Mouse (Mus musculus): ENCODE data around the gene Etl4. TPM values are rescaled to one million over a fixed set of nuclear protein-coding genes. Genes with fewer than 3 reads are reported as not detected.
A peak's percentile ranks its signal among the peaks of the same experiment; 100 is the strongest.

Etl4 gene
- total RNA-seq, 2 experiments from 2014 or later: 127 to 141 TPM

GRCm38 (mm10) chr2:20594129-20594528, 684.5 kb downstream of the Etl4 start:
- DNase-seq (ENCODE audit: low spot score in 2 of 2): no peak
- intact Hi-C loops (cut with DNase I): no loop called here

DNA sequence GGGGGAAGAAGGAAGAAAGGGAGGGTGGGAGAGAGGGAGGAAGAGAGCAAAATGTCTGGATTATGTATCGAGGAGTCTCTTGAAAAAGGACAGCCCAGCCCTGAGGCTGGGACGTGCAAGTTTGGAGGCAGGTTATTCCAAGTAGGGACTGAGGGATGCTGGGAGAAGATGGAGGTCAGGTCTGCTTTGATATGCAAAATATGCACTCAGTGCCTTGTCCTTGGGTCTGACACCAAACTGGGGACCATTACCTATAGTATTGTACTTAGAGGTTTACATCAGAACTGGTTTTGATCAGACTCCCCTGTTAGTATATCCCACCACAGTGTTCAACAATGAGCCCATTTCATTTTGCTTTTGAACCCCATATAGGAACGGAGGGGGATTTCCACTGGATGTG, 685.4 kb downstream of the Etl4 start:
- no peak for DNase-seq (ENCODE audit: low spot score in 2 of 2)
- intact Hi-C loops (cut with DNase I): no loop called here

- intact Hi-C loops (cut with DNase I): no loop called here
These were observed 687.0 kb downstream of the Etl4 start for GRCm38 (mm10) chr2:20596558-20596957.

DNA sequence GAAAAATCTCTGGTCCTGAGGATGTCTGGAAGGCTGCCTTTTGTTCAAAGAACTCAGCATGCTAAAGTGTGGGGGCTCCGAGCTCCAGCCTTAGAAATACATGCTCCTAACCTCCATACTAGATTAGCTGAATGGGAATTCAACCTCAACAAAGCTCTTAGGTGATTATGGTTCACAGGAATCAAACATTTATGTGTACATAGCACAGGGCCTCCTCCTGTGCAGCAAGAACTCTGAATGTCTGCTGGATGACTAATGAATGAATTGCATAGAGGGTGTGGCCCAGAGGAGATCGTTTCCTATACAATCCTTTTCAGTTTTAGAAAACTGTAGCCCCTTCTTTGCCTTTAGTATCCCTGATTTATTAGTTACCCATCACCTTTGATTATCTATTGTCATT, 687.6 kb downstream of the Etl4 start:
- DNase-seq (ENCODE audit: low spot score in 2 of 2): no peak

More at GRCm38 (mm10) chr2:20596558-20596957, 687.0 kb downstream of the Etl4 start:
- no peak for DNase-seq (ENCODE audit: low spot score in 2 of 2)

DNA sequence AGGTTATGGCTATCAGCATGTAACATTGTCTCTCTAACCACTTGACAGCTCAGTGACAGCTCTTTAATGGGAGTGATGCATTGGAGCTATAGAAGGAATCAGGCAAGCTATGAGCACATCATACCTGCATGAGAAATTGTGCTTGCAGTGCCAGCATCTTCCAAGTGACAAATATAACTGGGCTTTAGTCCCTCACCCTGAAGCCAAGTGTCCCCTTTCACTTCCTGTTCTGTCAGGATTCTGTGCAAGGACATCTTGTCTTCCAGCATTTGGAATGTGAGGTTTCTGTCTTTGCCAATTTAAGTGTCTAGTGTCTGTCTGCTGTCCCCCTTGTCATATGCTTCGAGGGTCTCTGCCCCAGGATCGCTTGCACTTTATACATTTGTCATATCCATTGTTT, 693.1 kb downstream of the Etl4 start:
- DNase-seq (ENCODE audit: low spot score in 2 of 2): no peak
- intact Hi-C loops (cut with DNase I): no loop called here

More for the DNA sequence above, 687.6 kb downstream of the Etl4 start:
- intact Hi-C loops (cut with DNase I): no loop called here

DNA sequence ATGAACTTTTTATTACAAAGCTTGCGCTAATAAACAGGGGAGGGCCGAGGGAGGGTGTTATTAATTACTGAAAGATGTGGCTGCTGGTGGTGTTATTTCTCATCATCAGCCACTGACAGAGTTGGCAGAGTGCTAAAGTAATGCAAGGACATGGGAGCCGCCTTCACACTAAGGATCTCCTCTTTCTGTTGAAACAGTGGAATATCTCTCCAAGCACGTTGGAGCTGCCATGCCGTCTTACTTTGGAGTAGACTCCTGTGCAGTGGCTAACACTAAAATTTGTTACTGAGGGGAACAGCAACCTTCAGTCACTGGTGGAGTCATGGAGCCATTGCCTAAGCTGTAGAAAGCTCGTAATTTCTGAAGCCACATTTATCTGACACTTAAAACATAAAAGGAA, 694.0 kb downstream of the Etl4 start:
- DNase-seq (ENCODE audit: low spot score in 2 of 2): no peak
- intact Hi-C loops (cut with DNase I): no loop called here

- DNase-seq (ENCODE audit: low spot score in 2 of 2): no peak
- intact Hi-C loops (cut with DNase I): no loop called here
These were observed 694.4 kb downstream of the Etl4 start for GRCm38 (mm10) chr2:20603991-20604390.

DNA sequence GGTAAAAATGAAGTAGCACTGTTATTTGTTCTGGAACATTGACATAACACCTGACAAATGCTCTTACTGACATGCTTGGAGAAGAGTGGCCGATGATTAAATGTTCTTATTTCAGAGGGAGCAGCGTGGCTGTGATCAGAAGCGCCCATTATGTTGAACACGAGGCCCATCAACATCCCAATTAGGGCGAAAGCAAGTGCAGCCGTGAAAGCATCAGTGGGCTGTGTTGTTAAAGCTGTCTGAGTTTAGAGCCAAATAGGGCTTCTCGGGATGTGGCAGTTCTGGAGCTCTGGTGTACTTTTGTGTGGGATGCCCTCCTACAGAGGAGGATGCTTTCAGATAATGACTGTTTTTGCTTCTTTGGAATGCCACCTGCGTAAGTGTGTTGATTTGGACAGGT, 699.6 kb downstream of the Etl4 start:
- DNase-seq (ENCODE audit: low spot score in 2 of 2): peak; percentile 15 to 38
- intact Hi-C loops (cut with DNase I): no loop called here

DNA sequence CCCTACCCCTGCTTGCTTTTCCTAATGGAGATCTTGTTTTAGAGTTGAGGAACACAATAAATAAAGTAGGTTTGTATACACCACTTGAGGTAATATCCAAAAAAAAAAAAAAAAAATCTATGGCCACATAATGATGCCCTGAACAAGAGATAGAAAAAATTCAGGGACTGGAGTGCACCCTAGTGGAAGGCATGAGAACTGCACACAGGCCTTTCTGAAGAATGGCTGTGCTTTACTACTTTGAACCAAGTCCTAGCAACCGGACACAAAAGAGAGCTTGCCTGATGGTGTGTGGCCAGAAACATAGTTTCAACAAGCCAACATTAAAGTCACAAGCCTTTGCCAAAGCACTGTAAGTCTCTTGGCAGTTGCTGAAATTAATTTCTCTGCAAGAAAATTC, 706.4 kb downstream of the Etl4 start:
- intact Hi-C loops (cut with DNase I): no loop called here
- DNase-seq (ENCODE audit: low spot score in 2 of 2): peak; percentile 39 to 60

- peak in 1 of 2 experiments; percentile 13 for DNase-seq (ENCODE audit: low spot score in 2 of 2)
- intact Hi-C loops (cut with DNase I): no loop called here
These were observed 708.8 kb downstream of the Etl4 start for GRCm38 (mm10) chr2:20618396-20618795.

DNA sequence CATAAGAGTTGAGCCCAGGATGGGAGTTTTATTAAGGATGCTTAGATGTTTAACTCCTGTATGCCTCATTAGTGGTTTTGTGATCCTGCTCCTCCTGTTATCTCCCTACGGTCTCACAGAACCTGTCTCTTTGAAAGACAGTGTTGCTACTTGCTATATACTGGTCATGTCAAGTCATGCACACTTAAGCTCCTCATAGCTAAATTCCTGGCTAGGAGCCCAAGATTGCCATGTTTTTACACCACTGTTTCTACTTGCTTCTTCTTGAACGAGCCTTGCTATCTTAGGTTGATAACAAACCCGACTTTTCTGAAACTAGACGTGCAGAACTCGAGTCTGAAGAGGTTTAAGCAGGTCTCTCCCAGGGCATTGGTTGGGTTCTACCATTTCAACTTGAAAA, 710.3 kb downstream of the Etl4 start:
- DNase-seq (ENCODE audit: low spot score in 2 of 2): no peak
- intact Hi-C loops (cut with DNase I): no loop called here

GRCm38 (mm10) chr2:20629156-20629712, 719.7 kb downstream of the Etl4 start:
- intact Hi-C loops (cut with DNase I): no loop called here
- DNase-seq (ENCODE audit: low spot score in 2 of 2): no peak

DNA sequence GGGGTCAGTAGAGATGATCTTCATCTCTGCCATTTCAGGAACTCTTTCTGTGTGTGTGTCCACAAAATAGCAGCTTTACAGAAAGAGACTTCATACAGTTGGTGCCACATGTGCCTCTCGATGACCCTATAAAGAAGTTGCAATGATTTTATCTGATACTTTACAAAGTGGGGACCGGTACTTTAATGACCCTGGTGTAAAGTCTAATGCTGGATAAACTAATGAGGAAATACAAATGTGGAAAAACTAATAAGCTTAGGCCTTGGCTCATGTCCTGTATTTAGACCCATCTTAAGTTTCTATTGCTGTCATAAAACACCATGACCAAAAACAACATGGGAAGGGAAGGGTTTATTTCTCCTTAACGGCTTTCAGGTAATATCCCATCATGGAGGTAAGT, 729.0 kb downstream of the Etl4 start:
- intact Hi-C loops (cut with DNase I): no loop called here
- DNase-seq (ENCODE audit: low spot score in 2 of 2): no peak

- intact Hi-C loops (cut with DNase I): no loop called here
- DNase-seq (ENCODE audit: low spot score in 2 of 2): no peak
These were observed 730.1 kb downstream of the Etl4 start for GRCm38 (mm10) chr2:20639721-20640120.

DNA sequence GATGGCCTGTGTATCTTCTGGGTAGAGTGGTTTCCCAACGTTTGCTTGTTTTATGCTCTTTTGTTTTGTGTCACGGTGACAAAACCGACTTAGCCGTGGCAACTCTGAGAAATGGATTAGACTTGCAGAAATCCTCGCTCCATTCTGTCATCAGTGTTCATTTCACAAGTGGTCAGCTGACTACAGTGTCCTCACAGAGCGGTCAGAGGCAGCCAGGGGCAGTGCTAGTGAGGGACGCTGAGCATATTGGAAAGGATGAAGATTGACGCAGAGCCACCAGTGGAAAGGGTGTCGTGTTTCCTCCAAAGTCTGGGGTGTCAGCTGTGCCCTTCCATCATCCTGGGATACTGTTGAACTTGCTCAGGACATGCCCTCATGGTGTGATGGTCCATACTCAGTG, 733.2 kb downstream of the Etl4 start:
- no peak for DNase-seq (ENCODE audit: low spot score in 2 of 2)

DNA sequence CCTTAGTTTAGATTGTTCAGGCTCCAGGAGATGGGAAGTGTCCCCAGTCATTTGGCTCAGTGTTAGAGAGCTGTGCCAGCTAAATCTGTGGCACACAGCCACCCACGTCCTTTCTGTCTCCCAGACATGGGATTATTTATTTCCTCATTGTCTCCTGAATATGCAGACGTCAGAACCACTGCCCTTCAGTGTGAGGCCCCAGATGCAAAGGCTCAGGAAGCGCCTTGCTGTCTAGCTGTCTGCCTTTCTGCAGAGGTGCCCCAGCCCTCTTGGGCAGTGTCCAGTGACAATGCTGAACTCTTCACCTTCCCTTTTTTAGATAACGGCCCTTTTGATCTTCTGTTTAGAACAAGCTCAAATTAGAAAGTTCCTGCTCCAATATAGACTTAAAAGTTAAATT, 740.2 kb downstream of the Etl4 start:
- intact Hi-C loops (cut with DNase I): no loop called here
- DNase-seq (ENCODE audit: low spot score in 2 of 2): peak; percentile 55 to 62

More for the DNA sequence above, 733.2 kb downstream of the Etl4 start:
- intact Hi-C loops (cut with DNase I): no loop called here

DNA sequence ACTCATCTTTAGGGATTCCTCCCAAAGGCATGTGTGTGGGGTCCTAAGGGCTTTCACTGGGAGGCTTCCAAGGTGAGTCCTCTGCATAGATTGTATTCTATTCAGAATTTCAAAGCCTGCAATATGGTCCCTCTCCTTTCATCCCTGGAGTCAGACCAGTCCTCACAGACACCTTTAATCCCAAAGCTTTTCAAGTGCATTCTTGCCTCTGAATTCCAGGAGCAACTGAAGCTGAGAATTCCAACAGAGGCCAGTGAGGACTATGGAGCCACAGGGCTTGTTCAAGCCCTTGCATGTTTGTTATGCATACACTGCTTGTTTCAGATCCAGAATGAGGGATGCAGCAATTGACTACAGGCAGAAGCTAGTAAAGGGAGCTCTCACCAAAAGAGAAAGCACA, 743.5 kb downstream of the Etl4 start:
- intact Hi-C loops (cut with DNase I): no loop called here
- no peak for DNase-seq (ENCODE audit: low spot score in 2 of 2)

GRCm38 (mm10) chr2:20654058-20654457, 744.5 kb downstream of the Etl4 start:
- DNase-seq (ENCODE audit: low spot score in 2 of 2): no peak
- intact Hi-C loops (cut with DNase I): no loop called here

- DNase-seq (ENCODE audit: low spot score in 2 of 2): no peak
These were observed 745.2 kb downstream of the Etl4 start for GRCm38 (mm10) chr2:20654598-20655340.

DNA sequence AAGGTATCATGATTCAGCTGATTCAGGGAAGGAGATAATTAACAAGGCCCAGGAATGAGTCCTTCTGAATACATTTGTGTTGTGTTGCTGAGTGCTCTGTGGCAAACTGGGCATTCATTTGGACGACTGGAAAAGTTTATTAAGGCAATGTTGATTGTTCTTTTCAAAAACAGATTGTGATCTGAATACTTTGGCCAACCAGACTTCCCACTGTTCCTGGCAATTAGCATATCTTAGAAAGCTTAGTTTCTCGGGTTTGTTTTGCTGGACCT, 745.7 kb downstream of the Etl4 start:
- intact Hi-C loops (cut with DNase I): no loop called here
- no peak for DNase-seq (ENCODE audit: low spot score in 2 of 2)

More at GRCm38 (mm10) chr2:20654598-20655340, 745.2 kb downstream of the Etl4 start:
- intact Hi-C loops (cut with DNase I): no loop called here

GRCm38 (mm10) chr2:20657856-20658255, 748.3 kb downstream of the Etl4 start:
- no peak for DNase-seq (ENCODE audit: low spot score in 2 of 2)
- intact Hi-C loops (cut with DNase I): no loop called here

Data from left cerebral cortex, postnatal 14 days (tissue).